Mouse (Mus musculus): ENCODE results near the gene Snapc1.

GRCm38 (mm10) chr12:73957676-73958075 is 6.6 kb upstream of the Snapc1 start:
- TF ChIP-seq CTCF (IDR thresholded peaks at IDR 0.05; ENCODE audit: control insufficient read depth, insufficient read depth, insufficient read length) (no peak), CEBPB (IDR thresholded peaks at IDR 0.05; ENCODE audit: low read depth) (no peak), MYOD1 (IDR thresholded peaks at IDR 0.05; ENCODE audit: control insufficient read depth, insufficient read length, low read depth) (no peak), MAX (IDR thresholded peaks at IDR 0.05) (no peak), USF1 (IDR thresholded peaks at IDR 0.05; ENCODE audit: low read depth) (no peak), MYOG (IDR thresholded peaks at IDR 0.05; ENCODE audit: control insufficient read depth, extremely low read depth, insufficient read length) (no peak), FOSL1 (IDR thresholded peaks at IDR 0.05; ENCODE audit: insufficient read depth, low read length, poor library complexity, severe bottlenecking) (no peak)
